Mouse (Mus musculus): ENCODE data around the gene Igf1r. TPM values are rescaled to one million over a fixed set of nuclear protein-coding genes. Genes with fewer than 3 reads are reported as not detected.

Gene Igf1r
- polyA plus RNA-seq, 1 experiment: 2.6 TPM

DNA sequence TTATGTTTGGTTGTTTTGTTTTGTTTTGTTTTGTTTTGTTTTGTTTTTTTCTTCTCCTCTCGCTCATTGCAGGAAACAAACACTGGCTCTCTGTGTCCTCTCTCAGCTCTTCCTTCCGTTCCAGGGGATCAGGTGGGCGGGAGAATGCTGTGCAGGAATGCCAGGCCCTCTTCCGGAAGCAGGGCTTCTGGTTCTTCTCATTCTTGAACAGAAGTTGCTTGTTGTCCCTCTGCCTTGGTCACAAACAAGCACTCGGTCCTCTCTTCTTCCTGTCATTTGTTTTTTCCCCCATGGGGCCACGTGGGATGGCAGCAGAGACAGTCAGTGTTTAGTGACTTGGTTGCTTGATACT, 59.5 kb downstream of the Igf1r start:
- Histone ChIP-seq H3K4me3 (ENCODE audit: low read depth, low read length) (no peak overlapping the region), H3K27me3 (ENCODE audit: control insufficient read depth, insufficient read depth, low read length) (no peaks in the 10 kb centered on the region), H3K4me1 (ENCODE audit: control insufficient read depth, insufficient read depth, insufficient read length, low read length) (no peaks in the 10 kb centered on the region), H3K36me3 (ENCODE audit: control insufficient read depth, insufficient read depth, low read length) (peaks cover 1% of the 10 kb centered on the region; the same call in 1 of the 2 replicates), H3K27ac (ENCODE audit: insufficient read depth, low read depth, low read length) (no peak overlapping the region)
- WGBS: 61% methylated on average over 6 of the region's 6 CpGs
- TF ChIP-seq POLR2A (IDR thresholded peaks at IDR 0.05; ENCODE audit: low read depth, low read length) (no peak), CTCF (IDR thresholded peaks at IDR 0.05; ENCODE audit: extremely low read depth, insufficient read length, insufficient replicate concordance, low read depth, low read length) (no peak)

- TF ChIP-seq POLR2A (IDR thresholded peaks at IDR 0.05; ENCODE audit: low read depth, low read length) (no peak), CTCF (IDR thresholded peaks at IDR 0.05; ENCODE audit: extremely low read depth, insufficient read length, insufficient replicate concordance, low read depth, low read length) (no peak)
- Histone ChIP-seq H3K36me3 (ENCODE audit: control insufficient read depth, insufficient read depth, low read length) (no peaks in the 10 kb centered on the region), H3K4me3 (ENCODE audit: low read depth, low read length) (no peak overlapping the region), H3K27me3 (ENCODE audit: control insufficient read depth, insufficient read depth, low read length) (no peaks in the 10 kb centered on the region), H3K27ac (ENCODE audit: insufficient read depth, low read depth, low read length) (no peak overlapping the region), H3K4me1 (ENCODE audit: control insufficient read depth, insufficient read depth, insufficient read length, low read length) (no peaks in the 10 kb centered on the region)
- WGBS: 96% methylated on average over 3 of the region's 3 CpGs
Measured at GRCm38 (mm10) chr7:68014495-68014894, 61.9 kb downstream of the Igf1r start.

- WGBS: 97% methylated on average over 3 of the region's 3 CpGs
Measured at GRCm38 (mm10) chr7:68015404-68015803, 62.8 kb downstream of the Igf1r start.

GRCm38 (mm10) chr7:68018038-68018437, 65.4 kb downstream of the Igf1r start:
- WGBS: 66% methylated on average over 4 of the region's 4 CpGs
- Histone ChIP-seq H3K36me3 (ENCODE audit: control insufficient read depth, insufficient read depth, low read length) (no peaks in the 10 kb centered on the region), H3K4me3 (ENCODE audit: low read depth, low read length) (no peak overlapping the region), H3K4me1 (ENCODE audit: control insufficient read depth, insufficient read depth, insufficient read length, low read length) (no peaks in the 10 kb centered on the region; the same call in 1 of the 2 replicates), H3K27me3 (ENCODE audit: control insufficient read depth, insufficient read depth, low read length) (no peaks in the 10 kb centered on the region), H3K27ac (ENCODE audit: insufficient read depth, low read depth, low read length) (no peak overlapping the region)
- no peak for TF ChIP-seq CTCF (IDR thresholded peaks at IDR 0.05; ENCODE audit: extremely low read depth, insufficient read length, insufficient replicate concordance, low read depth, low read length)
- no peak for TF ChIP-seq POLR2A (IDR thresholded peaks at IDR 0.05; ENCODE audit: low read depth, low read length)

More at GRCm38 (mm10) chr7:68015404-68015803, 62.8 kb downstream of the Igf1r start:
- H3K36me3 ChIP-seq (ENCODE audit: control insufficient read depth, insufficient read depth, low read length): no peaks in the 10 kb centered on the region
- H3K4me1 ChIP-seq (ENCODE audit: control insufficient read depth, insufficient read depth, insufficient read length, low read length): no peaks in the 10 kb centered on the region; the same call in 1 of the 2 replicates
- no peak overlapping the region for H3K4me3 ChIP-seq (ENCODE audit: low read depth, low read length)
- H3K27me3 ChIP-seq (ENCODE audit: control insufficient read depth, insufficient read depth, low read length): no peaks in the 10 kb centered on the region
- no peak for TF ChIP-seq CTCF (IDR thresholded peaks at IDR 0.05; ENCODE audit: extremely low read depth, insufficient read length, insufficient replicate concordance, low read depth, low read length)
- TF ChIP-seq POLR2A (IDR thresholded peaks at IDR 0.05; ENCODE audit: low read depth, low read length): no peak
- H3K27ac ChIP-seq (ENCODE audit: insufficient read depth, low read depth, low read length): no peak overlapping the region

DNA sequence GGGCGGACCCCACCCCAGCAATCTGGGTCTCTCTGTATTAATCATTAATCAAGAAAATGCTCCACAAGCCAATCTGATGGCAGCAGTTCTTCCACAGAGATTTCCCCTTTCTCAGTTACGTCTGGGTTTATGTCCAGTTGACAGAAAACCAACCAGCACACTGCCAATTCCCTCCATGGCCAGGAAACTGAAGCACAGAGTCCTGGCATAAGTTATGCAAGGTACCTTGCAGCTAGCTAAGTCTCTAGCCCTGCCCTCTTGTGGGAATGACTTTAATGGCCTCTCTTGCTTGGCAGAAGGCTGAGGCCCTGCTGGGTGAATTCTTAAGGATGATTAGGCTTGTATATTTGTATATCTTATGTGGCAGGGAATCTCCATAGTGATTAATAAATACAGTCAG, 67.9 kb downstream of the Igf1r start:
- WGBS: 36% methylated on average over 2 of the region's 2 CpGs
- H3K27ac ChIP-seq (ENCODE audit: insufficient read depth, low read depth, low read length): no peak overlapping the region

DNA sequence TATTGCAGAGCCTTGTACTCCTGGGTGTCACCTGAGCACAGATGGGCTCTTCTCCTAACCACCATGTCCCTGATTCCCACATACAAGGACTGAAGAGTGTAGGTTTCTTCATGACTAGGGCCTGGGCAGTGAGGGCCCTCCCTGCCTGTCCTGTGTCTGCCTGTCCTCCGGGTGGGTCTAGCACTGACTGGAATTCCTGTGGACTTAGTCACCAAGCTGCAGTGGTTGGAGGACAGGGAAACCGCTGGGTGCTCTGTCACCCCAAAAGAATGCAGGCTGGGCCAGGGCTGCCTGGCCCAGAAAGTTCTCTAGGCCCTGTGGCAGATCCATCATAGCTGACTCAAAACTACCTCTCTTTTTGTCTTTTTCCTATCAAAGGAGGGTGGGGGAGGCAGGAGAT, 69.1 kb downstream of the Igf1r start:
- Histone ChIP-seq H3K4me3 (ENCODE audit: low read depth, low read length) (no peak overlapping the region), H3K36me3 (ENCODE audit: control insufficient read depth, insufficient read depth, low read length) (no peaks in the 10 kb centered on the region), H3K27ac (ENCODE audit: insufficient read depth, low read depth, low read length) (no peak overlapping the region), H3K4me1 (ENCODE audit: control insufficient read depth, insufficient read depth, insufficient read length, low read length) (no peaks in the 10 kb centered on the region; the same call in 1 of the 2 replicates), H3K27me3 (ENCODE audit: control insufficient read depth, insufficient read depth, low read length) (no peaks in the 10 kb centered on the region)
- no peak for TF ChIP-seq CTCF (IDR thresholded peaks at IDR 0.05; ENCODE audit: extremely low read depth, insufficient read length, insufficient replicate concordance, low read depth, low read length)
- no peak for TF ChIP-seq POLR2A (IDR thresholded peaks at IDR 0.05; ENCODE audit: low read depth, low read length)
- 33% methylated on average over 2 of the region's 2 CpGs for WGBS

More for the DNA sequence above, 67.9 kb downstream of the Igf1r start:
- Histone ChIP-seq H3K4me1 (ENCODE audit: control insufficient read depth, insufficient read depth, insufficient read length, low read length) (no peaks in the 10 kb centered on the region; the same call in 1 of the 2 replicates), H3K27me3 (ENCODE audit: control insufficient read depth, insufficient read depth, low read length) (no peaks in the 10 kb centered on the region), H3K36me3 (ENCODE audit: control insufficient read depth, insufficient read depth, low read length) (no peaks in the 10 kb centered on the region), H3K4me3 (ENCODE audit: low read depth, low read length) (no peak overlapping the region)
- TF ChIP-seq CTCF (IDR thresholded peaks at IDR 0.05; ENCODE audit: extremely low read depth, insufficient read length, insufficient replicate concordance, low read depth, low read length) (no peak), POLR2A (IDR thresholded peaks at IDR 0.05; ENCODE audit: low read depth, low read length) (no peak)

DNA sequence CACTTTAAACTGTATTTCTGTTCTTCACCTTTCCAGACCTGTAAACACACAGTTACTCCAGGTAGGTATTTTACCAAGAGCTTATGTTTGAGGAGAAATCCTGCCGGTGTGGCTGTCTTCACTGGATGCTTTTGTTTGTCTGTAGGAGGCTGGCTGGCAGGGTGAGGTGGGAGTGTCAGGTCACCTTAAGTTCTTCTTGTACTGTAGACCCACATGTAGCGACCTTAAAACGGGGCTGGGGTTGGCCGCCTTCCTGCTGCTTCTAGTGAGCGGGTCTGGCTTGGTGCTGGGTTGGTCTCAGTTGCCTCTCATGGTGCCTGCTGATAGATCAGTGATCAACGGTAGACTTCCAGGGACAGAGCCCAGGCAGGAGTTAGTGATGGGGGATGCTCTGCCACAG, 69.6 kb downstream of the Igf1r start:
- H3K4me3 ChIP-seq (ENCODE audit: low read depth, low read length): no peak overlapping the region
- no peaks in the 10 kb centered on the region for H3K36me3 ChIP-seq (ENCODE audit: control insufficient read depth, insufficient read depth, low read length)
- WGBS: 86% methylated on average over 6 of the region's 6 CpGs
- TF ChIP-seq POLR2A (IDR thresholded peaks at IDR 0.05; ENCODE audit: low read depth, low read length) (no peak), CTCF (IDR thresholded peaks at IDR 0.05; ENCODE audit: extremely low read depth, insufficient read length, insufficient replicate concordance, low read depth, low read length) (no peak)
- H3K27me3 ChIP-seq (ENCODE audit: control insufficient read depth, insufficient read depth, low read length): no peaks in the 10 kb centered on the region
- no peak overlapping the region for H3K27ac ChIP-seq (ENCODE audit: insufficient read depth, low read depth, low read length)
- H3K4me1 ChIP-seq (ENCODE audit: control insufficient read depth, insufficient read depth, insufficient read length, low read length): no peaks in the 10 kb centered on the region; the same call in 1 of the 2 replicates

Measured in small intestine, adult 2 months (tissue).